ENCODE assay signal across 1 mouse cellular context in genomic region chr9:49214734-49215133, GRCm38 (mm10).
TF ChIP-seq lines count a peak whose summit lies in the region.

No protein-coding gene starts in this region.

TF ChIP-seq in MEL, 35 proteins besides CTCF, POLR2A, EP300 and RAD21 (continued from another document):
- TF ChIP-seq UBTF (IDR thresholded peaks at IDR 0.05; ENCODE audit: borderline replicate concordance, insufficient read depth, low read depth, low read length) (no peak), ZKSCAN1 (IDR thresholded peaks at IDR 0.05; ENCODE audit: low read depth, low read length) (no peak), NRF1 (IDR thresholded peaks at IDR 0.05; ENCODE audit: insufficient read depth, low read depth, low read length, poor library complexity, severe bottlenecking) (no peak), TAL1 (IDR thresholded peaks at IDR 0.05; ENCODE audit: low read length) (no peak), MXI1 (IDR thresholded peaks at IDR 0.05; ENCODE audit: low read depth, low read length) (no peak), MAX (IDR thresholded peaks at IDR 0.05; ENCODE audit: low read length) (no peak), MEF2A (IDR thresholded peaks at IDR 0.05; ENCODE audit: extremely low read depth, insufficient replicate concordance, low read depth, low read length, poor library complexity, severe bottlenecking) (no peak), CHD2 (IDR thresholded peaks at IDR 0.05; ENCODE audit: low read length) (no peak), USF1 (IDR thresholded peaks at IDR 0.05; ENCODE audit: low read depth, low read length) (no peak), MYC (IDR thresholded peaks at IDR 0.05; ENCODE audit: low read depth, low read length) (no peak), E2F4 (IDR thresholded peaks at IDR 0.05; ENCODE audit: borderline replicate concordance, low read depth, low read length) (no peak), POLR2AphosphoS2 (IDR thresholded peaks at IDR 0.05; ENCODE audit: low read length) (no peak), USF2 (IDR thresholded peaks at IDR 0.05; ENCODE audit: borderline replicate concordance in 1 of 2, insufficient read depth in 1 of 2, low read depth in 1 of 2, low read length in 2 of 2) (no peak)
